Mouse (Mus musculus) lung, postnatal 0 days (tissue): ENCODE results near the gene Nt5c3b.

Experiments
- CTCF ChIP-seq: IDR thresholded peaks from 2 replicates; pipeline ENCODE4 v1.5.1; 2016; ENCODE audit warnings: antibody characterized with exemption, mild to moderate bottlenecking
- EP300 ChIP-seq: IDR thresholded peaks from 2 replicates; pipeline ENCODE4 v1.6.1; 2016; ENCODE audit warnings: antibody characterized with exemption, mild to moderate bottlenecking, control low read depth

DNA sequence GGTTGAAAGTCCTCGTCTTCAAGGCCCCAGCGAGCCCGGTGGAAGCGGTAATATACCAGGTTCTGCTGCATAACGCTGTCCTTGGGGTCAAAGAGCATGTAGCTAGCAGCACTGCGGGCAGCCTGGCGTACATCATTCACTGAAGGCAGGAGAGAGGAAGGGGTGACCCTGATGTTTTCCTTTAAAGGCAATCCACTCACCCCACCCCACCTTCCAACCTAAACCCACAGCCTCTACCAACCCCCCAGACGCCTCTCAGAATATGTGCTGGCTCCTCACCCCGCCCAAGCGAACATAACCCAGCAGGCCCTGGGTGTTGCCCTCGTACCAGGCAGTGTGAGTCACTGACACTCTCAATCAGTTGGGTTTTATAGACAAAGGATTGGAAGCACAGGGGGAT lies 29.9 kb downstream of the Nt5c3b start:
- TF ChIP-seq EP300 (no peak), CTCF (no peak)
